Mouse (Mus musculus) liver, postnatal 0 days (tissue): ENCODE data around the gene Olfr288. TPM values are rescaled to one million over a fixed set of nuclear protein-coding genes. Genes with fewer than 3 reads are reported as not detected.

ENCODE experiments used
- ATAC-seq: fragments of 200-750 bp; cut with Nextera tagmentation; 2 replicates; pipeline ENCODE4 v1.8.0; 2017; ENCODE audit warnings: mild to moderate bottlenecking, moderate library complexity
- DNase-seq: peaks from one replicate; pipeline ENCODE4 v3.0.0-alpha.2; 2016
- H3K27ac ChIP-seq: fragments of 300-500 bp; sonication (generic); 2 replicates; pipeline ENCODE4 v1.5.1; 2014; ENCODE audit warnings: antibody characterized with exemption, moderate library complexity, mild to moderate bottlenecking, low read depth
- H3K27me3 ChIP-seq: fragments of 300-500 bp; sonication (generic); 2 replicates; pipeline ENCODE4 v1.6.1; 2014; ENCODE audit warnings: low read length, control low read depth, mixed read lengths; ENCODE audit not compliant: insufficient read depth
- H3K36me3 ChIP-seq: fragments of 300-500 bp; sonication (generic); replicated peaks from 2 replicates; pipeline ENCODE4 v1.6.1; 2014; ENCODE audit warnings: mild to moderate bottlenecking, control low read depth, low read length, moderate library complexity, mixed read lengths; ENCODE audit not compliant: insufficient read depth
- H3K4me1 ChIP-seq: fragments of 300-500 bp; sonication (generic); 2 replicates; pipeline ENCODE4 v1.6.1; 2014; ENCODE audit warnings: antibody characterized with exemption, mild to moderate bottlenecking, control low read depth; ENCODE audit not compliant: insufficient read depth
- H3K4me2 ChIP-seq: fragments of 300-500 bp; sonication (generic); 2 replicates; pipeline ENCODE4 v1.6.1; 2014; ENCODE audit warnings: low read depth, mild to moderate bottlenecking, low read length, moderate library complexity, mixed read lengths
- H3K4me3 ChIP-seq: fragments of 300-500 bp; sonication (generic); 2 replicates; pipeline ENCODE4 v1.5.1; 2014; ENCODE audit warnings: low read depth, low read length
- H3K9ac ChIP-seq: fragments of 300-500 bp; sonication (generic); replicated peaks from 2 replicates; pipeline ENCODE4 v1.6.1; 2014; ENCODE audit warnings: mild to moderate bottlenecking, moderate library complexity
- H3K9me3 ChIP-seq: fragments of 300-500 bp; sonication (generic); 2 replicates; pipeline ENCODE4 v1.6.1; 2016; ENCODE audit warnings: mild to moderate bottlenecking, control low read depth, low read length, mixed read lengths
- CTCF ChIP-seq: sonication (generic); IDR thresholded peaks from 2 replicates; pipeline ENCODE4 v1.5.1; 2016; ENCODE audit warnings: antibody characterized with exemption, low read depth
- EP300 ChIP-seq: IDR thresholded peaks from 2 replicates; pipeline ENCODE4 v1.6.1; 2016; ENCODE audit warnings: antibody characterized with exemption, low read depth, mild to moderate bottlenecking
- WGBS: fragments of 180-500 bp; shearing (Covaris S2); extraction: QIAGEN DNeasy Blood & Tissue Kit; methylation state at CpG from one replicate; pipeline ENCODE4 v1.1.7; 2014; ENCODE audit not compliant: insufficient replicate concordance; 5-methylcytosine and 5-hydroxymethylcytosine counted together
- polyA plus RNA-seq: library from polyadenylated mRNA; unstranded; fragments of >200 nt; fragmentation: Nextera tagmentation; extraction: Ambion mirVana; gene quantifications from 2 replicates; pipeline ENCODE4 v1.2.1, GENCODE M21; 2015

The Olfr288 gene
- polyA plus RNA-seq, 1 experiment from 2014 or later: not detected

DNA sequence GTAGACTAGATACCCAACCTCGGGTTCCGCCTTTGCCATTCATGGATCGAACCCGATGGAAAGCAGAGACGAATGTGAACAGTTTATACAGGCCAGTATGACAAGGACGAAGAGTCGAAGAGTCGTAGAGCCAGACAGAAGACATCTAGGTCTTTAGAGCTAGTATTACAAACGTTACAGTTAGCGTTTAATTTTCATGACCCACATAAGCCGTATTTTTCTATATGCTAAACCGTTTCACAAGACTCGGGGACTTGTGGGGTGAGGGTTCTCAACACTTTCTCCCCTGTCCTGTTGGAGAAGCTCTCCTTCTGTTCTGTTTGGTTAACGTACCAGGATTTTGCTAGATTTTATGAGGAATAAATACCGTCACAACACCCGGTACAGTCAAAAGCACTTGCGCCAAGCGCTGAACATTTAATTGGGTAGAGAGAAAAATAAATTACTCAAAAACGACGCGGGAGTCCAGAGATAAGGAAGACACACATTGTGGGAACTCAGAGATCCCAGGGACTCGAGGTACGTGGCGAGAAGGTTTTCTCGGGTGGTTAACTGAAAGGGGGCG lies 14.7 kb downstream of the Olfr288 start:
- H3K36me3 ChIP-seq: no peaks in the 10 kb centered on the region
- 0 out of 2 replicates have a peak overlapping the region, but pooled peaks have one; percentile 30 for H3K9ac ChIP-seq
- no peak for DNase-seq
- peak overlapping the region; percentile 83 for H3K4me2 ChIP-seq
- H3K4me1 ChIP-seq: peaks cover 6% of the 10 kb centered on the region
- no peaks in the 10 kb centered on the region for H3K9me3 ChIP-seq
- WGBS: 9% methylated on average over 26 of the region's 26 CpGs
- H3K4me3 ChIP-seq: peak overlapping the region; percentile 49
- peaks cover 22% of the 10 kb centered on the region for H3K27me3 ChIP-seq
- H3K27ac ChIP-seq: no peak overlapping the region
- no peak for ATAC-seq
- TF ChIP-seq CTCF (no peak), EP300 (no peak)

DNA sequence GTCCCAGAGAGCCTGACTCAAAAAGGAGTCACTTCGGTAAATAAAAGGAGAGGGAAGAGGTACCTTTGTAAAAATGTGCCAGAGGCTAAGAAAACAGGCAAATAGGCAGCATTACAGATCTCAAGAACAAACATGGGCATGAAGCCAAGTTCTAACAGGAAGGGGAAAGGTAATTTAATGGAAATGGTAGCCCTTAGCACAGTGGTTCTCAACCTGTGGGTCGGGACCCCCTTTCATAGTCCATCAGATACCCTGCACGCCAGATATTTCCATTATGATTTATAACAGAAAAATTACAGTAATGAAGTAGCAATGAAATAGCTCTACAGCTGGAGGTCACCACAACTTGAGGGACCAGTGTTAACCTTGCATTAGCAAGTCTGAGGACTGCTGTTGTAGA lies 18.0 kb downstream of the Olfr288 start:
- Histone ChIP-seq H3K4me3 (no peak overlapping the region), H3K4me2 (no peak overlapping the region), H3K27me3 (peaks cover 33% of the 10 kb centered on the region), H3K9ac (no peak overlapping the region), H3K4me1 (peaks cover 6% of the 10 kb centered on the region), H3K9me3 (no peaks in the 10 kb centered on the region), H3K27ac (no peak overlapping the region), H3K36me3 (no peaks in the 10 kb centered on the region)
- 68% methylated on average over 3 of the region's 3 CpGs for WGBS
- ATAC-seq (no peak), DNase-seq (no peak)
- TF ChIP-seq CTCF (no peak), EP300 (no peak)

DNA sequence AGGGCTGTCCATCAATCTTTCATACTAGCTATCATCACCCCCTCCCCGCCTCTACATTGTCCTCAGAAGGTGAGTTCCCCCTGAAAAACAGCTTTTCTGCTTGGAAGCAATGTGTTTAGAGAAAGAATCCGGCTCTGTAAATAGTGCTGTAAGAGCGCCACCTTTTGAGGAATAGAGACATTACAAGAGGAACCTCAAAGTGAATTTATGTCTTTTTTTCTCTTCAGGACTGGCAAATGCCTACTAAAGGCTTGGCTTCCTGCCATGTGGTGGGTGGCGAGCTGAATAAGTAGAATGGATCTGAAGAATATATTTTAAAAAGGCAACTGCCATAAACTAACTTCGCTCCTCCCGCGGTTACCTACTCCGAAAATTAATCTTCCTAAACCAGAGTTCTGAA lies 21.5 kb downstream of the Olfr288 start:
- Histone ChIP-seq H3K4me2 (no peak overlapping the region), H3K27ac (no peak overlapping the region), H3K9ac (no peak overlapping the region), H3K36me3 (no peaks in the 10 kb centered on the region), H3K4me3 (no peak overlapping the region), H3K27me3 (peaks cover 49% of the 10 kb centered on the region), H3K4me1 (no peaks in the 10 kb centered on the region), H3K9me3 (no peaks in the 10 kb centered on the region)
- ATAC-seq (no peak), DNase-seq (no peak)
- WGBS: 37% methylated on average over 8 of the region's 8 CpGs
- TF ChIP-seq EP300 (no peak), CTCF (peak; percentile 62)

DNA sequence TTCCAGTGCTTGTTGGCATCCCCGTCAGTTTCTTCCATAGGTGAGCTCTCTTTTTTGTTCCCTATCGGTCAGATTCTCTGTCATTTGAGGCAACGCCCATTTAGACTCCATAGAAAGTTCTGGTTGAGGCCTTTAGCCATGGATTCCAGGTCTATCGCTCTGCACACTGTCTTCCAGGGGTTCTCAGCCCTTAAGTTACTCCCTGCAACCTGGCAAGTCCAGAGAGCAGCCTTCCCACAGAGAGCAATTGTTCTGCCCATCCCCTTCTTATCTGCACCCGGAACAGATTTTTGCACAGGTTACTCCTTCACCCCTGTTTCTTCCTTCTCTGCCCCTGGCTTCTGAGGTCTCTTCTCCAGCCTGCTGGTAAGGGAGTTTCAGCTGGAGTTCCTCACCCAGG lies 23.2 kb downstream of the Olfr288 start:
- H3K4me3 ChIP-seq: no peak overlapping the region
- no peak overlapping the region for H3K27ac ChIP-seq
- no peaks in the 10 kb centered on the region for H3K36me3 ChIP-seq
- no peak for DNase-seq
- 57% methylated on average over 5 of the region's 5 CpGs for whole genome bisulfite sequencing
- H3K27me3 ChIP-seq: peaks cover 63% of the 10 kb centered on the region
- no peak overlapping the region for H3K4me2 ChIP-seq
- H3K4me1 ChIP-seq: no peaks in the 10 kb centered on the region
- no peak overlapping the region for H3K9ac ChIP-seq
- TF ChIP-seq EP300 (no peak), CTCF (no peak)
- no peak for ATAC-seq
- no peaks in the 10 kb centered on the region for H3K9me3 ChIP-seq

GRCm38 (mm10) chr15:98170917-98171316 lies 24.4 kb downstream of the Olfr288 start:
- H3K27ac ChIP-seq: no peak overlapping the region
- DNase-seq (no peak), ATAC-seq (no peak)
- H3K4me1 ChIP-seq: no peaks in the 10 kb centered on the region
- no peak overlapping the region for H3K4me3 ChIP-seq
- H3K27me3 ChIP-seq: peaks cover 70% of the 10 kb centered on the region
- no peak overlapping the region for H3K4me2 ChIP-seq
- 50% methylated on average over 9 of the region's 9 CpGs for WGBS
- H3K36me3 ChIP-seq: no peaks in the 10 kb centered on the region
- H3K9me3 ChIP-seq: no peaks in the 10 kb centered on the region
- TF ChIP-seq EP300 (no peak), CTCF (no peak)
- H3K9ac ChIP-seq: no peak overlapping the region

- Histone ChIP-seq H3K36me3 (no peaks in the 10 kb centered on the region), H3K27ac (no peak overlapping the region), H3K27me3 (peaks cover 72% of the 10 kb centered on the region), H3K4me1 (no peaks in the 10 kb centered on the region), H3K9me3 (no peaks in the 10 kb centered on the region), H3K9ac (no peak overlapping the region), H3K4me2 (no peak overlapping the region), H3K4me3 (no peak overlapping the region)
- 28% methylated on average over 7 of the region's 7 CpGs for WGBS
- ATAC-seq: no peak
- TF ChIP-seq EP300 (no peak), CTCF (no peak)
- peak; percentile 21 for DNase-seq
These were observed 25.0 kb downstream of the Olfr288 start for GRCm38 (mm10) chr15:98170365-98170764.

DNA sequence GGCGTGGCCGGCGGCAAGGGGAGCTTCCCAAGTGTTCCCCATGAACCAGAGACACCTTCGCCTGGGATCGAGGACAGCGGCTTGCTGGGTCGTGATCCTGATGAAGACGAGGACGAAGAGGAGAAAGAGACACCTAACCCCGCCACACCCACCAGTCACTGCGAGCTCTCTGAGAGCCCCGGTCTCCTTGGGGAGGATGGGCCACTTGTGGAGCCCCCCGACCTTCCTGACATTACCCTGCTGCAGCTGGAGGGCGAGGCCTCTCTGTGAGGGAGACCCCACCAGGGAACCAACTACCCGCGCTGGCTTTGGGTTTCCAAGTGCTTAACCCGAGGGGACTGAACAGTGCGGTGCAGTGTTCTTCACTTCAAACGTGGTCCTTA lies 26.7 kb downstream of the Olfr288 start:
- Histone ChIP-seq H3K27me3 (peaks cover 71% of the 10 kb centered on the region), H3K36me3 (no peaks in the 10 kb centered on the region)

More for the DNA sequence above, 26.7 kb downstream of the Olfr288 start:
- H3K27ac ChIP-seq: no peak overlapping the region
- WGBS: 11% methylated on average over 16 of the region's 19 CpGs
- H3K4me1 ChIP-seq: no peaks in the 10 kb centered on the region
- ATAC-seq: no peak
- no peak for DNase-seq
- no peak overlapping the region for H3K4me2 ChIP-seq
- no peaks in the 10 kb centered on the region for H3K9me3 ChIP-seq
- H3K9ac ChIP-seq: no peak overlapping the region
- TF ChIP-seq EP300 (no peak), CTCF (no peak)
- H3K4me3 ChIP-seq: no peak overlapping the region
